Mouse (Mus musculus) neutrophil, adult 5-6 weeks (primary cell): ENCODE results near the gene Slc16a1. TPM values are rescaled to one million over a fixed set of nuclear protein-coding genes. Genes with fewer than 3 reads are reported as not detected.

ENCODE experiments used
- total RNA-seq: library from RNA; stranded (forward); fragments of 200-1000 nt; gene quantifications from 2 replicates; pipeline ENCODE4 v1.2.3, GENCODE M21; 2017

The Slc16a1 gene
- total RNA-seq, 1 experiment from 2014 or later: 6.5 TPM

Other genes starting within 250 kb of the Slc16a1 start
- 47.0 and 53.9 TPM in 2 replicates for gene Lrig2, start 126.8 kb upstream of the Slc16a1 start, total RNA-seq
- gene Ppm1j, start 142.4 kb downstream of the Slc16a1 start, total RNA-seq: 0.25 TPM in 1 of 2 replicates, not detected in the other
- gene Fam19a3, start 143.2 kb downstream of the Slc16a1 start, total RNA-seq: not detected in 2 replicates
- 10.8 and 21.5 TPM in 2 replicates for gene Rhoc, start 149.7 kb downstream of the Slc16a1 start, total RNA-seq
- gene Mov10, start 179.9 kb downstream of the Slc16a1 start, total RNA-seq: 19.9 and 24.1 TPM in 2 replicates
- 52.8 and 61.5 TPM in 2 replicates for gene St7l, start 225.3 kb downstream of the Slc16a1 start, total RNA-seq
- gene Capza1, start 225.8 kb downstream of the Slc16a1 start, total RNA-seq: 310 and 317 TPM in 2 replicates